Mouse (Mus musculus) MEL (cell line): ENCODE data around the gene Mtx1. TPM values are rescaled to one million over a fixed set of nuclear protein-coding genes. Genes with fewer than 3 reads are reported as not detected.

Source experiments
- DNase-seq: peaks from one replicate; pipeline ENCODE4 v3.0.0; 2011; ENCODE audit warnings: low read depth, low spot score
- H3K27ac ChIP-seq: 2 replicates; pipeline ENCODE4 v1.5.1; 2012; ENCODE audit warnings: low read depth, mild to moderate bottlenecking, control low read depth, low read length, moderate library complexity; ENCODE audit not compliant: control insufficient read depth
- H3K27me3 ChIP-seq, 2 experiments: fragments of 150-350 bp in 1 of 2; sonication (generic) in 1 of 2; 2 replicates each; pipeline ENCODE4 v1.6.1; 2012; ENCODE audit warnings: low read length in 2 of 2, mild to moderate bottlenecking in 2 of 2, improper control_type of control experiment in 1 of 2, moderate library complexity in 1 of 2; ENCODE audit not compliant: insufficient read depth in 2 of 2, control insufficient read depth in 1 of 2
- H3K36me3 ChIP-seq, 2 experiments: 2 replicates each; pipeline ENCODE4 v1.6.1; 2012 to 2014; ENCODE audit warnings: low read length in 2 of 2, improper control_type of control experiment in 1 of 2, inconsistent platforms in 1 of 2, mild to moderate bottlenecking in 1 of 2; ENCODE audit not compliant: insufficient read depth in 2 of 2, control insufficient read depth in 1 of 2
- H3K4me1 ChIP-seq, 2 experiments: fragments of 150-350 bp in 1 of 2; sonication (generic) in 1 of 2; 2 replicates each; pipeline ENCODE4 v1.6.1; 2012; ENCODE audit warnings: low read length in 2 of 2, improper control_type of control experiment in 1 of 2, mild to moderate bottlenecking in 1 of 2; ENCODE audit not compliant: insufficient read depth in 2 of 2, control insufficient read depth in 1 of 2
- H3K4me3 ChIP-seq, 2 experiments: fragments of 150-350 bp in 1 of 2; sonication (generic) in 1 of 2; 2 replicates each; pipeline ENCODE4 v1.5.1; 2012; ENCODE audit warnings: low read depth in 2 of 2, low read length in 2 of 2, mild to moderate bottlenecking in 2 of 2, moderate library complexity in 2 of 2, control low read depth in 1 of 2, improper control_type of control experiment in 1 of 2; ENCODE audit not compliant: control insufficient read depth in 1 of 2, insufficient read depth in 1 of 2
- H3K79me2 ChIP-seq: 2 replicates; pipeline ENCODE4 v1.6.1; 2012; ENCODE audit warnings: mild to moderate bottlenecking, low read length, moderate library complexity; ENCODE audit not compliant: control insufficient read depth, poor library complexity, insufficient read depth
- H3K9ac ChIP-seq: 2 replicates; pipeline ENCODE4 v1.6.1; 2012; ENCODE audit warnings: low read depth, mild to moderate bottlenecking, control low read depth, low read length, moderate library complexity; ENCODE audit not compliant: control insufficient read depth, poor library complexity, severe bottlenecking
- H3K9me3 ChIP-seq: fragments of 150-350 bp; sonication (generic); replicated peaks from 2 replicates; pipeline ENCODE4 v1.6.1; 2012; ENCODE audit warnings: mild to moderate bottlenecking, low read length, improper control_type of control experiment, moderate library complexity; ENCODE audit not compliant: insufficient read depth
- BHLHE40 ChIP-seq: IDR thresholded peaks from 2 replicates; pipeline ENCODE4 v1.6.1; 2012; ENCODE audit warnings: low read depth, mild to moderate bottlenecking, inconsistent platforms, low read length, improper control_type of control experiment, borderline replicate concordance
- E2F4 ChIP-seq: IDR thresholded peaks from 2 replicates; pipeline ENCODE4 v1.6.1; 2011; ENCODE audit warnings: low read depth, low read length, improper control_type of control experiment, borderline replicate concordance
- ELF1 ChIP-seq: IDR thresholded peaks from 2 replicates; pipeline ENCODE4 v1.6.1; 2014; ENCODE audit warnings: low read depth, mild to moderate bottlenecking, inconsistent platforms, low read length, improper control_type of control experiment, moderate library complexity
- EP300 ChIP-seq, 2 experiments: IDR thresholded peaks; 2 replicates each; pipeline ENCODE4 v1.6.1; 2011; ENCODE audit warnings: improper control_type of control experiment in 2 of 2, low read length in 2 of 2, low read depth in 1 of 2, mild to moderate bottlenecking in 1 of 2
- ETS1 ChIP-seq: IDR thresholded peaks from 2 replicates; pipeline ENCODE4 v1.6.1; 2012; ENCODE audit warnings: low read depth, mild to moderate bottlenecking, inconsistent platforms, low read length, improper control_type of control experiment, moderate library complexity
- GABPA ChIP-seq: IDR thresholded peaks from 2 replicates; pipeline ENCODE4 v1.6.1; 2012; ENCODE audit warnings: low read depth, mild to moderate bottlenecking, inconsistent platforms, low read length, improper control_type of control experiment, moderate library complexity
- GATA1 ChIP-seq: IDR thresholded peaks from 2 replicates; pipeline ENCODE4 v1.6.1; 2011; ENCODE audit warnings: low read depth, low read length, improper control_type of control experiment
- HCFC1 ChIP-seq: IDR thresholded peaks from 2 replicates; pipeline ENCODE4 v1.6.1; 2012; ENCODE audit warnings: low read depth, mild to moderate bottlenecking, inconsistent platforms, low read length, improper control_type of control experiment, moderate library complexity
- KAT2A ChIP-seq: conservative IDR thresholded peaks from 2 replicates; pipeline ENCODE4 v1.6.1; 2012; ENCODE audit warnings: low read depth, low read length, improper control_type of control experiment, inconsistent platforms
- MAFK ChIP-seq: IDR thresholded peaks from 2 replicates; pipeline ENCODE4 v1.6.1; 2011; ENCODE audit warnings: low read depth, mild to moderate bottlenecking, low read length, improper control_type of control experiment, borderline replicate concordance
- MAX ChIP-seq: IDR thresholded peaks from 2 replicates; pipeline ENCODE4 v1.6.1; 2011; ENCODE audit warnings: low read length, improper control_type of control experiment
- MAZ ChIP-seq: IDR thresholded peaks from 2 replicates; pipeline ENCODE4 v1.6.1; 2012; ENCODE audit warnings: low read depth, mild to moderate bottlenecking, inconsistent platforms, low read length, improper control_type of control experiment
- MEF2A ChIP-seq: IDR thresholded peaks from 2 replicates; pipeline ENCODE4 v1.6.1; 2014; ENCODE audit warnings: low read depth, mild to moderate bottlenecking, inconsistent platforms, low read length, improper control_type of control experiment; ENCODE audit not compliant: poor library complexity, insufficient replicate concordance, severe bottlenecking; ENCODE audit errors: extremely low read depth
- MXI1 ChIP-seq: IDR thresholded peaks from 2 replicates; pipeline ENCODE4 v1.6.1; 2011; ENCODE audit warnings: mild to moderate bottlenecking, low read depth, low read length, improper control_type of control experiment
- MYC ChIP-seq: IDR thresholded peaks from 2 replicates; pipeline ENCODE4 v1.6.1; 2011; ENCODE audit warnings: low read depth, mild to moderate bottlenecking, low read length, improper control_type of control experiment, moderate library complexity
- NELFE ChIP-seq: IDR thresholded peaks from 2 replicates; pipeline ENCODE4 v1.6.1; 2011; ENCODE audit warnings: low read depth, low read length, improper control_type of control experiment
- NRF1 ChIP-seq: IDR thresholded peaks from 2 replicates; pipeline ENCODE4 v1.6.1; 2014; ENCODE audit warnings: low read depth, mild to moderate bottlenecking, inconsistent platforms, low read length, improper control_type of control experiment, moderate library complexity; ENCODE audit not compliant: poor library complexity, insufficient read depth, severe bottlenecking
- POLR2A ChIP-seq, 2 experiments: IDR thresholded peaks; 2 replicates each; pipeline ENCODE4 v1.6.1; 2011 to 2012; ENCODE audit warnings: low read length in 2 of 2, mild to moderate bottlenecking in 2 of 2, control low read depth in 1 of 2, improper control_type of control experiment in 1 of 2, low read depth in 1 of 2, moderate library complexity in 1 of 2; ENCODE audit not compliant: control insufficient read depth in 1 of 2, insufficient read depth in 1 of 2, poor library complexity in 1 of 2
- POLR2AphosphoS2 ChIP-seq: IDR thresholded peaks from 2 replicates; pipeline ENCODE4 v1.6.1; 2011; ENCODE audit warnings: low read length, improper control_type of control experiment
- RCOR1 ChIP-seq: IDR thresholded peaks from 2 replicates; pipeline ENCODE4 v1.6.1; 2012; ENCODE audit warnings: low read depth, mild to moderate bottlenecking, inconsistent platforms, low read length, improper control_type of control experiment
- SIN3A ChIP-seq: IDR thresholded peaks from 2 replicates; pipeline ENCODE4 v1.6.1; 2012; ENCODE audit warnings: low read length, improper control_type of control experiment, inconsistent platforms
- TAL1 ChIP-seq: IDR thresholded peaks from 2 replicates; pipeline ENCODE4 v1.6.1; 2012; ENCODE audit warnings: mild to moderate bottlenecking, inconsistent platforms, low read length, moderate library complexity, mixed read lengths
- TBP ChIP-seq: IDR thresholded peaks from 2 replicates; pipeline ENCODE4 v1.8.0; 2011; ENCODE audit warnings: low read depth, low read length, improper control_type of control experiment
- TCF12 ChIP-seq: IDR thresholded peaks from 2 replicates; pipeline ENCODE4 v1.6.1; 2014; ENCODE audit warnings: low read depth, mild to moderate bottlenecking, inconsistent platforms, low read length, improper control_type of control experiment, moderate library complexity
- USF1 ChIP-seq: IDR thresholded peaks from 2 replicates; pipeline ENCODE4 v1.6.1; 2014; ENCODE audit warnings: low read depth, mild to moderate bottlenecking, inconsistent platforms, low read length, improper control_type of control experiment, moderate library complexity
- USF2 ChIP-seq, 2 experiments: IDR thresholded peaks; 2 replicates each; pipeline ENCODE4 v1.6.1; 2011 to 2012; ENCODE audit warnings: improper control_type of control experiment in 2 of 2, low read length in 2 of 2, borderline replicate concordance in 1 of 2, inconsistent platforms in 1 of 2, low read depth in 1 of 2, mild to moderate bottlenecking in 1 of 2; ENCODE audit not compliant: insufficient read depth in 1 of 2
- ZKSCAN1 ChIP-seq: IDR thresholded peaks from 2 replicates; pipeline ENCODE4 v1.6.1; 2012; ENCODE audit warnings: low read depth, mild to moderate bottlenecking, inconsistent platforms, low read length, improper control_type of control experiment, moderate library complexity
- ZMIZ1 ChIP-seq: IDR thresholded peaks from 2 replicates; pipeline ENCODE4 v1.6.1; 2012; ENCODE audit warnings: low read depth, mild to moderate bottlenecking, inconsistent platforms, low read length, improper control_type of control experiment, moderate library complexity
- ZNF384 ChIP-seq: IDR thresholded peaks from 2 replicates; pipeline ENCODE4 v1.6.1; 2012; ENCODE audit warnings: low read depth, mild to moderate bottlenecking, inconsistent platforms, low read length, improper control_type of control experiment
- polyA plus RNA-seq, 2 experiments: library from polyadenylated mRNA; stranded (reverse) in 1 of 2; unstranded in 1 of 2; fragments of >175 nt in 1 of 2; fragments of >200 nt in 1 of 2; gene quantifications; 2 replicates each; pipeline versions ENCODE4 v1.2.1 to v1.2.4; 2012; ENCODE audit warnings: low replicate concordance in 2 of 2, low read depth in 1 of 2; ENCODE audit not compliant: insufficient read length in 2 of 2, insufficient read depth in 1 of 2, missing spikeins in 1 of 2
- total RNA-seq: library from RNA; depleted of rRNA; stranded (reverse); fragments of 300-350 nt; gene quantifications from 2 replicates; pipeline ENCODE4 v1.2.3, GENCODE M21; 2012

The Mtx1 gene
- total and polyA plus RNA-seq, 3 experiments = 314 to 369 TPM; not detected in 1

DNA sequence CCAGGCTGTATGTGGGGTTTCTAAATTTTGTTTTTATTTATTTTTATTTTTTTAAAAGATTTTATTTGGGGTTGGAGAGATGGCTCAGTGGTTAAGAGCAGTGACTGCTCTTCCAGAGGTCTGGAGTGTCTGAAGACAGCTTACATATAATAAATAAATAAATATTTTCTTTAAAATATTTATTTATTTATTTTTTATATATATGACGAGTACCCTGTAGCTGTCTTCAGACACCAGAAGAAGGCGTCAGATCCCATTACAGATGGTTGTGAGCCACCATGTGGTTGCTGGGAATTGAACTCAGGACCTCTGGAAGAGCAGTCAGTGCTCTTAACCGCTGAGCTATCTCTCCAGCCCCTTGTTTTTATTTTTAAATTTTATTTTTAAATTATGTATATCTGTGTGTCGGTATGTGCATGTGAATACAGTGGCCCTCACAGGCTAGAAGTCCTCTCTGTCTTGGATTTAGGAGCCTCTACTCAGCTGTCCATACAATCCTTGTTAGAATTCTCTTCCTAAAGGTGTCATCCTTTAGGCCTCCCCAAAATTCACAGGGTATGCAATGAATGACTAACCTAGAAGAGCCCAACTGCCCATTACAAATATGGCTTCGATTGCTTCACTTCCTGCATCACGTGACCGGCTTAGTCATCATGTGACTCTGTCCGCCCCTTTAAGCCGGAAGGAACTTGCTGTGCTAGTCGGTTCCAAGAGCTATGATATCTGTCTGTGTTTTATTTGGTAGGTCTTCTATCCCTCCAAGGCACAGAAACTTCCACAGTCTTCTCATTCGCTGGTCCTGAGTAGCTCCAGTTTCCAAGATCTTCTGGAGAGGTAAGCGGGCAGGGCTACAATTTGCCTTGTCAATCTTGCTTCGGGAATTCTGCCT is 24.4 kb downstream of the Mtx1 start, which contains the start of gene Gba:
TSS of gene Gba (plus strand) at position 676 of the 889 bp plus-strand sequence.
- Histone ChIP-seq H3K36me3 (peaks cover 0 to 8% of the 10 kb centered on the region in 2 experiments; a peak in 2 of 4 replicates), H3K27ac (peak within 1 kb of the TSS; percentile 86), H3K79me2 (peaks cover 6% of the 10 kb centered on the region), H3K9me3 (no peaks in the 10 kb centered on the region), H3K4me3 (peak within 1 kb of the TSS; percentile 71 to 85), H3K9ac (peak within 1 kb of the TSS; percentile 86), H3K4me1 (peaks cover 0 to 5% of the 10 kb centered on the region in 2 experiments; a peak in 2 of 4 replicates), H3K27me3 (no peaks in the 10 kb centered on the region)
- peak; percentile 99 for DNase-seq
- peak; percentile 99 for TF ChIP-seq MAX
- TF ChIP-seq USF1 = peak; percentile 99
- TF ChIP-seq POLR2A (IDR thresholded peaks at IDR 0.05; ENCODE audit: control insufficient read depth in 1 of 2, insufficient read depth in 1 of 2, low read depth in 1 of 2, low read length in 2 of 2, poor library complexity in 1 of 2) = peak in 1 of 2 experiments; percentile 81; a peak in 2 of 4 replicates
- TF ChIP-seq GATA1 = peak; percentile 31; the same call in 1 of the 2 replicates
- TF ChIP-seq KAT2A = peak; percentile 91
- peak; percentile 92 for TF ChIP-seq MYC
- TF ChIP-seq E2F4 = no peak
- peak; percentile 100 for TF ChIP-seq USF2 (IDR thresholded peaks at IDR 0.05; ENCODE audit: borderline replicate concordance in 1 of 2, insufficient read depth in 1 of 2, low read depth in 1 of 2, low read length in 2 of 2)
- peak; percentile 64 for TF ChIP-seq RCOR1
- TF ChIP-seq GABPA = no peak
- TF ChIP-seq MEF2A = no peak
- peak; percentile 80; the same call in 1 of the 2 replicates for TF ChIP-seq BHLHE40
- TF ChIP-seq HCFC1 = peak; percentile 99
- TF ChIP-seq TAL1 = no peak
- no peak for TF ChIP-seq EP300 (IDR thresholded peaks at IDR 0.05; ENCODE audit: low read depth in 1 of 2, low read length in 2 of 2)
- peak; percentile 70 for TF ChIP-seq TBP
- peak; percentile 81 for TF ChIP-seq NELFE
- peak; percentile 88 for TF ChIP-seq MXI1
- TF ChIP-seq ETS1 = peak; percentile 83
- peak; percentile 57 for TF ChIP-seq TCF12
- TF ChIP-seq ZKSCAN1 = no peak
- TF ChIP-seq NRF1 = peak; percentile 43; the same call in 1 of the 2 replicates
- TF ChIP-seq SIN3A = peak; percentile 100
- 0 out of 2 replicates have a peak, but pooled peaks have one; percentile 54 for TF ChIP-seq ZMIZ1
- peak; percentile 64; the same call in 1 of the 2 replicates for TF ChIP-seq POLR2AphosphoS2
- no peak for TF ChIP-seq MAFK
- 0 out of 2 replicates have a peak, but pooled peaks have one; percentile 33 for TF ChIP-seq MAZ
- peak; percentile 70; the same call in 1 of the 2 replicates for TF ChIP-seq ZNF384
- TF ChIP-seq ELF1 = peak; percentile 100
